Mouse (Mus musculus): Measurements from ENCODE around the gene Dennd6b. TPM values are rescaled to one million over a fixed set of nuclear protein-coding genes. Genes with fewer than 3 reads are reported as not detected.

The Dennd6b gene
- total RNA-seq, 4 experiments from 2014 or later, result 46.2 to 59.3 (median 50.7) TPM

DNA sequence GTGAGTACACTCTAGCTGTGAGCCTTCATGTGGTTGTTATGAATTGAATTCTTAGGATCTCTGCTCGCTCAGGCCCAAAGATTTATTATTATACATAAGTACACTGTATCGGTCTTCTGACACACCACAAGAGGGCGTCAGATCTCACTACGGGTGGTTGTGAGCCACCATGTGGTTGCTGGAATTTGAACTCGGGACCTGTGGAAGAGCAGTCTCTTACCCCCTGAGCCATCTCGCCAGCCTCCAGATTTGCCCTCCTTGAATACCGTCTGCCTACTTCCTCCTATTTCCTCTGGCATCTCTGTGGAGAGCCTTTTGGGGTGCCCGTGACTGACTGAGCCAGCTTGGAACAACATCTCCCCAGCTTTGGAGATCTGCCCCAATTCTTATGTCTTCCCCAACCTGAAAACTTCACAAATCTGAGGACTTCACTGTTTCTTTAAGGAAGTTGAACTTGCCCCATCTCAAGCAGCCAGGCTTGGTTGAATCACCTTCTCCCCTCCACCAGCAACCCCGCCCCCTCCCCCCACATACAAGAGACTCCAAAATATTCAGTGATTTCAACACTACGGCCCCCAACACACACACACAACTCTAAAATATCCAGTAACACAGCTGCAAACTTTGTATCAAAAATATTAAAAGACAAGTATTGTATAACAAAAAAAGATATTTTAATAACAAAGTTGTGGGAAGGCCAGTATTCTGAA, 14.6 kb downstream of the Dennd6b start:
- DNase-seq (ENCODE audit: low spot score in 2 of 2), result no peak

DNA sequence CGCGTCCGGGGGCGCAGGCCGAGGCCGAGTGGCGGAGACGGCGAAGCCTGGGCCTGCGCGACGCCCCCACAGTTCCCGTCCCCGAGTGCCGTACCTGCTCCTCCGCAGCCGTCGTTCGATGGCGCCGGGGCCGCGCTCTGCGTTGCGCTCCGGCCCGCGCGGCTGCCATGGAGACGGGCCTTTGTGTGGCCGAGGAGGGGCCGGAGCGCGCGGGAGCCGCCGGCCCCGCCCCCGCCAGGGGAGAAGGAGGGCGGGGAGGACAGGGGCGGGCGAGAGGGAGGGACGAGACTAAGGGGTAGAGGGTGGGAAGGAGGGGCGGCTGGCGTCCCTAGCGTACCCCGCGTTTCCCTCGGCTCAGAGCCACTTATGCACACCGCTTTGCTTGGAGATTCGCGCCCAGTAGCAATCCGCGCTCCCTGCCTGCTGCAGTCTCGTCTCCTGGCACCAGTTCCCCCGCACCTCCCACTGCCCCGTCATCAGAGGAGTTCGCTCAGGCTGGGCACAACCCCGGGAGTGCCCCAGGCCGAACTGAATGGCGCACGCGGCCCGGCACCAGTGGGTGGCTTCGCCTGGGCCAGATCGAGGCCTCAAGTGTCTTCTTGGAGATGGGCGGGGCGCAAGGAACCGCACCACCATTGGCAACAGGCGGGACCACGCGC, 15.6 kb downstream of the Dennd6b start, which contains the start of gene Plxnb2:
Plxnb2 (minus strand) TSS at position 218 of the 659 bp plus-strand sequence.
- peak in 1 of 2 experiments; percentile 80 for DNase-seq (ENCODE audit: low spot score in 2 of 2)

DNA sequence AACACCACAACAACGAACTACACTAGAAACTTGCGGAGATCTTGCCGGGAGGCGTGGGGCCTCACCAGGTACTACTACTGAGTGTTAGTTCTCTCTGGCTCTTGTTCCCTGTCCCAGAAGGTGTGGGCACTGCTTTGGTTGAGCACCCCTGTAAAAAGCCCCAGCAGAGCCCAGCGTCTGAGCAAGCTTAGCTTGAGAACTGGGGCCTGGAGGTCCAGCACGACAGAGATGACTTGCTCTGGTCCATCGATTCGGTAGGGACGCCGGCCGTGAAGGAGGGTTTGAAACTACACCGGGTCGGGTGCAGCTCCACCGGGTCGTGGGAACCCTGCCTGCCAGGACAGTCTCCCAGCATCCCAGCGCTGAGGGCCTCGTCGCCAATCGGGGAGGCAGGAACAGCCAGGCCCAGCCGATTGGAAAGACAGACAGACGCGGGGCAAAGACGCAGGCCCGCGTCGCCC, 16.2 kb downstream of the Dennd6b start:
- DNase-seq (ENCODE audit: low spot score in 2 of 2), result no peak

- DNase-seq (ENCODE audit: low spot score in 2 of 2), result no peak
Observed at GRCm38 (mm10) chr15:89179630-89179964, 16.7 kb downstream of the Dennd6b start.

GRCm38 (mm10) chr15:89178954-89179629, 17.2 kb downstream of the Dennd6b start:
- DNase-seq (ENCODE audit: low spot score in 2 of 2), result no peak

- DNase-seq (ENCODE audit: low spot score in 2 of 2), result no peak
Observed at GRCm38 (mm10) chr15:89178260-89178860, 17.9 kb downstream of the Dennd6b start.

GRCm38 (mm10) chr15:89177576-89178259, 18.6 kb downstream of the Dennd6b start:
- DNase-seq (ENCODE audit: low spot score in 2 of 2), result no peak

DNA sequence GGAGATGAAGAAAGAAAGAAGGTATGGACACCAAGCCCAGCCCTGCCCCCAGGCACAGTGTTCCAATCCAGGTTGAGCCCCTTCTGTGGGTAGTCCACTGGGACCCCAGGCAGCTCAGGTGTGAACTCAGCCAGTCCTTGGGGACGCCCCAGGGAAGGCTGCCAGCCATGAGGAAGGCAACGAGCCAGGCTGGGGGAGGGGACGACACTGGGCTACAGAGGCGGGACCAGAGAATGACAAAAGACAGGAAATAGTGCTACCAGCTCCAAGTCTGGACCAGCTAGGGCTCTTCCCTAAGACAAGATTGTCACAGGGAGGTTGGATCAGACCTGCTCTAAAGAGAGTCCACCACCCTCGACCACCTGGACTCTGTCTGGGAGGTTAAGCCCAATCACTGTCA, 19.2 kb downstream of the Dennd6b start:
- no peak for DNase-seq (ENCODE audit: low spot score in 2 of 2)

DNA sequence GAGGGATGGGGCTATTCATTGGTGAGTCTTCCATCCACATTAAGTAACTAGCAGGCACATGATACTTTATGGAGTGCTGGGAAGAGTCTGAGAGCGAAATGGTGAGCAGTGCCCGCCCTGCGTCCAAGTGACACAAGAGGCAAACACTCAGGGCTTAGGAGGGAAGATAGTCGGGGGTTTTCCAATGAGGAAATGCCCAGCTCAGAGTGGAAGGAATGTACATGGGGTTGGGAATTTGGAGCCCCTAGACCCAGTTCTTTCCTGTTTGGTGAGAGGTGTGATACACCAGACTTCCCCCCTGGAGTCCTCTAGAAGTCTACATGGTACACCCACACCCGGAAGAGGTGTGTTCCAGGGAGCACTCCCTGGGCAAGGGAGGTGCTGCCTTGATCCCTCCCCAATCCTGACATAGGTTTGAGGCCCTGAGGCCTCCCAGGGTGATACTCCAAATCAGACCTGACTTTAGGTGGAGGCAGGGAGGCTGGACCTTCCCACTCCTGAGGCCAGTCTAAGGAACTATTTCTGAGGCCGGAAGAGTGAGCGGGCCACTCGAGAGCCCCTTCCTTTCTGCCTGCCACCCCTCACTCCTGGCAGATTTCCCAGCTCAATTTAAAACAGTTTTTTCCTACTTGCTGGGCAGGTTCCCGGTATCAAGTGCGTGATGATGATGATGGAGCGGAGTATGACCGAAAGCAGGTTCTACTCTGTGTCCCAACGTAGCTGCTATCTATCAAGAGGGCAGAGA, 20.7 kb downstream of the Dennd6b start:
- DNase-seq (ENCODE audit: low spot score in 2 of 2), result no peak

DNA sequence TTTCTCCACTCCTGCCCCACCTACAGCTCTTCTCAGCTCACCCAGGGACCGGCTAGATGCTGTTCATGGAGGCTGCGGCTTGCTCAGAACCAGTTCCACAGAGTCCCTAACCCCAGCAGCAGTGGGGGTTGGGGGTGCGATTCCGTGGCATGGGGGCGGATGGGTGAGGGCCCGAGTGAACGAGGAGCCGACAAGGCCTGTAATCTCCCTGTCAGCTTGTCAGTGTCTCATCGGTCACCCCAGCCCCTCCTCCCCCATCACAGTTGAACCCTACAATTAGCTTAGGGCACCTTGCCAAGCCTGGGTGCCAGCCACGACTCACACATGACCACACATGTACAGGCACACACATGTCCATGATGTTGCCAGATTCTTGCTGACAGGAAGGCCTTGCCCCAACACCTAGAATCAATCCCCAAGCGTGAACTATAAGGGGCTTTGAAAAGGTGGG, 21.4 kb downstream of the Dennd6b start:
- no peak for DNase-seq (ENCODE audit: low spot score in 2 of 2)

GRCm38 (mm10) chr15:89173906-89174214, 22.4 kb downstream of the Dennd6b start:
- DNase-seq (ENCODE audit: low spot score in 2 of 2), result no peak

GRCm38 (mm10) chr15:89173024-89173905, 23.0 kb downstream of the Dennd6b start:
- no peak for DNase-seq (ENCODE audit: low spot score in 2 of 2)

GRCm38 (mm10) chr15:89172276-89172935, 23.9 kb downstream of the Dennd6b start:
- DNase-seq (ENCODE audit: low spot score in 2 of 2), result no peak

- no peak for DNase-seq (ENCODE audit: low spot score in 2 of 2)
Observed at GRCm38 (mm10) chr15:89171526-89172051, 24.7 kb downstream of the Dennd6b start.

DNA sequence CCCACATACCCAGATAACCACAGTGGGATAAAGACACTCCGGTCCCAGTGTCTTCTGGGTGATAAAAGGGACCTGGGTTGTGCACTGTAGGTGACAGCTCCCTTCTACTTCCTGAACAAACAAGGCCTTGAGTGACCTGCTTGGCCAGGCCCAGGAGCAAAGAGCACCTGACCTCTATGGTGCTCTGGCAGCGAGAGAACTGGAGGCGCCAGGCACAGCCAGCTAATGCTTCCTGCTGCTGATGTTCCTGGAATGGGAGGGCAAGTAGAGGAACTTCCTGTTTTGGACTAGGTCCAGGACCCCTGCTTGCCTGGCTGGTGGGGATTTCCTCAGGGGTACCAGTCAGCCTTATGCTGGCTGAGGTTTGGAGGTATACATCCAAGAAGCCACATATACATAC, 26.2 kb downstream of the Dennd6b start:
- no peak for DNase-seq (ENCODE audit: low spot score in 2 of 2)

- DNase-seq (ENCODE audit: low spot score in 2 of 2), result peak; percentile 76 to 89
Observed at GRCm38 (mm10) chr15:89169431-89169830, 26.9 kb downstream of the Dennd6b start.

GRCm38 (mm10) chr15:89168922-89169321, 27.4 kb downstream of the Dennd6b start:
- no peak for DNase-seq (ENCODE audit: low spot score in 2 of 2)

DNA sequence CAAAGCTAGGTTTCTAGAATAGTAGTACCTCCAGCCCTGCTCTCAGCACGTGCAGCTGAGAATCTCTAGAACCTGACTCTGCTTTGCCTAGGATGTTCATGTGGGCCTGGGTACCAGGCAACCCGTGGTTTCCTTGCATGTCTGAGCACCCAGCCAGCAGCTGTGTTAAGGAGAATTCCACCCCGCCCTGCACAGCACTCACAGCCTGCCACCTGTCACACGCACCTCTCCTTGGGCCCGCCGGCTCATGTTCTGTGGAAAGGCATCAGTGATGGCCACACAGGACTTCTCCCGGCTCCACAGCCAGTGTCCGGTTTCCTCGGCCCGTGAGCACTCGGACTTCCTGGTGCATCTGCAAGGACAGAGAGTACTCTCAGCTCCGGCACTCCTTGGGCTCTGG, 30.8 kb downstream of the Dennd6b start:
- DNase-seq (ENCODE audit: low spot score in 2 of 2), result no peak

GRCm38 (mm10) chr15:89161397-89161796, 34.9 kb downstream of the Dennd6b start:
- DNase-seq (ENCODE audit: low spot score in 2 of 2), result no peak

Data from left cerebral cortex, adult 8-10 months (tissue).